Mouse (Mus musculus) neural tube, embryonic 11.5 days (tissue): Measurements from ENCODE around the gene Angptl8. TPM values are rescaled to one million over a fixed set of nuclear protein-coding genes. Genes with fewer than 3 reads are reported as not detected.

Experiments used
- ATAC-seq: fragments of 200-750 bp; cut with Nextera tagmentation; 2 replicates; pipeline ENCODE4 v1.8.0; 2017; ENCODE audit warnings: moderate number of reproducible peaks, mild to moderate bottlenecking, moderate TSS enrichment, moderate library complexity; ENCODE audit not compliant: insufficient read depth, low FRiP score, low TSS enrichment
- DNase-seq: peaks from one replicate; pipeline ENCODE4 v3.0.0-alpha.2; 2015; ENCODE audit warnings: low spot score
- H3K27ac ChIP-seq: fragments of 300-500 bp; sonication (generic); 2 replicates; pipeline ENCODE4 v1.5.1; 2014; ENCODE audit warnings: low read depth, mild to moderate bottlenecking, low read length
- H3K27me3 ChIP-seq: fragments of 300-500 bp; sonication (generic); 2 replicates; pipeline ENCODE4 v1.6.1; 2014; ENCODE audit warnings: mild to moderate bottlenecking, low read length, mixed read lengths; ENCODE audit not compliant: control insufficient read depth, insufficient read depth
- H3K36me3 ChIP-seq: fragments of 300-500 bp; sonication (generic); 2 replicates; pipeline ENCODE4 v1.6.1; 2014; ENCODE audit warnings: mild to moderate bottlenecking, low read length, moderate library complexity, mixed read lengths; ENCODE audit not compliant: control insufficient read depth, insufficient read depth
- H3K4me1 ChIP-seq: fragments of 300-500 bp; sonication (generic); 2 replicates; pipeline ENCODE4 v1.6.1; 2014; ENCODE audit warnings: low read length, mixed read lengths; ENCODE audit not compliant: control insufficient read depth, insufficient read depth
- H3K4me2 ChIP-seq: fragments of 300-500 bp; sonication (generic); 2 replicates; pipeline ENCODE4 v1.6.1; 2014; ENCODE audit warnings: low read depth, mild to moderate bottlenecking, moderate library complexity
- H3K4me3 ChIP-seq: fragments of 300-500 bp; sonication (generic); 2 replicates; pipeline ENCODE4 v1.5.1; 2014; ENCODE audit warnings: low read depth, low read length
- H3K9ac ChIP-seq: fragments of 300-500 bp; sonication (generic); 2 replicates; pipeline ENCODE4 v1.6.1; 2014; ENCODE audit warnings: mild to moderate bottlenecking, low read length
- H3K9me3 ChIP-seq: fragments of 300-500 bp; sonication (generic); 2 replicates; pipeline ENCODE4 v1.6.1; 2016; ENCODE audit warnings: low read length; ENCODE audit not compliant: control insufficient read depth
- WGBS: fragments of 180-500 bp; shearing (Covaris S2); extraction: QIAGEN DNeasy Blood & Tissue Kit; methylation state at CpG from one replicate; pipeline ENCODE4 v1.1.7; 2014; 5-methylcytosine and 5-hydroxymethylcytosine counted together
- polyA plus RNA-seq: library from polyadenylated mRNA; unstranded; fragments of >200 nt; fragmentation: Nextera tagmentation; extraction: Ambion mirVana; gene quantifications from 2 replicates; pipeline ENCODE4 v1.2.1, GENCODE M21; 2014

Angptl8 gene
- polyA plus RNA-seq, 1 experiment from 2014 or later: not detected

DNA sequence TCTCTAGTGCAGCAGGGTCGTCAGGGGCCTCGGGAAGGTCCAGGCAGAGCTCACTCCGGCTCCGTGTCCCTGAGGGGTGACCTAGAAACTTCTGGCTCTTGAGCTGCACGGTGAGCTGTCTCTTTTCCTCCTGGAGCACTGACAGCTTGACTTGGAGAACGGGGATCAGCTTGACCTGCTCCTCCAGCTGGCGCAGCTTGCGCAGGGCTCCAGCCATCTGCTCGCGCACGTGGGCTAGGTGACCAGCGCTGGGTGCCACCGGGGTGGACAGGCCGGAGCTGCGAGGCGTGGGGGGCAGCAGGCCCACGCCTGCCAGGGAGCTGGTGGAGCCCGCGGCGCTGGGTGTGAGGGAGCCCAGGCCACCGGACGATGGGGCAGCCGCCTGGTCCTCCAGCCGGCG, 40.4 kb upstream of the Angptl8 start:
- H3K27ac ChIP-seq: no peak overlapping the region
- no peak for DNase-seq
- no peak for ATAC-seq
- peaks cover 7% of the 10 kb centered on the region; the same call in 1 of the 2 replicates for H3K36me3 ChIP-seq
- no peak overlapping the region for H3K9ac ChIP-seq
- no peak overlapping the region for H3K4me3 ChIP-seq
- H3K9me3 ChIP-seq: no peaks in the 10 kb centered on the region
- H3K4me2 ChIP-seq: no peak overlapping the region
- 89% methylated on average over 21 of the region's 25 CpGs for WGBS
- no peaks in the 10 kb centered on the region for H3K27me3 ChIP-seq
- H3K4me1 ChIP-seq: peaks cover 6% of the 10 kb centered on the region; the same call in 1 of the 2 replicates

DNA sequence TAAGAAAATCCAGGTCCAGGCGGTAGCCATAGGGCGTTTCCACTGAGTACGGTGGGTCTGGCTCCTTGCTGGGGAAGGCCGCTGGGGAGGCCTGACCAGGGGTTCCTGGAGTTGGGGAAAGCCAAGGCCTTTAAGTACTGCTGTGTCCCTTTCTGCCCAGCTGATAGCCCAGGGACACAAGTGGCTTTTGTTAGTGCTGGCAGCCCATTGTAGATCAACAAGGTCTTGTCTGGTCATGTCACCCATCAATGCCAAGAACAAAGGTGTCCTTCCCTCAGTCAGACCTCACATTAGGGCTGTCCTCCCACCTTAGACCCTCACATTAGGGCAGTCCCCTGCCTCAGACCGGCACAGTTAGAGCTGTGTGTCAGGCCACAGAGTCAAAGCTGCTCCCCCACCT, 39.7 kb upstream of the Angptl8 start:
- Histone ChIP-seq H3K9me3 (no peaks in the 10 kb centered on the region), H3K4me1 (peaks cover 6% of the 10 kb centered on the region; the same call in 1 of the 2 replicates), H3K9ac (no peak overlapping the region), H3K36me3 (peaks cover 7% of the 10 kb centered on the region; the same call in 1 of the 2 replicates), H3K27me3 (no peaks in the 10 kb centered on the region), H3K4me3 (no peak overlapping the region), H3K4me2 (no peak overlapping the region), H3K27ac (no peak overlapping the region)
- WGBS: 81% methylated on average over 5 of the region's 5 CpGs
- ATAC-seq: no peak
- DNase-seq: no peak

- WGBS: 76% methylated on average over 3 of the region's 3 CpGs
- H3K9me3 ChIP-seq: no peaks in the 10 kb centered on the region
- ATAC-seq: no peak
- no peak overlapping the region for H3K4me3 ChIP-seq
- H3K27ac ChIP-seq: no peak overlapping the region
- H3K27me3 ChIP-seq: no peaks in the 10 kb centered on the region
- H3K4me1 ChIP-seq: peaks cover 6% of the 10 kb centered on the region; the same call in 1 of the 2 replicates
- no peak overlapping the region for H3K9ac ChIP-seq
- DNase-seq: no peak
- H3K36me3 ChIP-seq: peaks cover 7% of the 10 kb centered on the region; the same call in 1 of the 2 replicates
- H3K4me2 ChIP-seq: 0 out of 2 replicates have a peak overlapping the region, but pooled peaks have one; percentile 20
Observed at GRCm38 (mm10) chr9:21796259-21796658, 39.1 kb upstream of the Angptl8 start.

- H3K9me3 ChIP-seq: no peaks in the 10 kb centered on the region
- H3K27ac ChIP-seq: no peak overlapping the region
- H3K4me1 ChIP-seq: peaks cover 6% of the 10 kb centered on the region; the same call in 1 of the 2 replicates
- 76% methylated on average over 3 of the region's 3 CpGs for WGBS
- DNase-seq: no peak
- H3K4me2 ChIP-seq: no peak overlapping the region
- peaks cover 7% of the 10 kb centered on the region for H3K36me3 ChIP-seq
- no peak overlapping the region for H3K9ac ChIP-seq
- ATAC-seq: no peak
- no peaks in the 10 kb centered on the region for H3K27me3 ChIP-seq
- peak overlapping the region; percentile 68; the same call in 1 of the 2 replicates for H3K4me3 ChIP-seq
Observed at GRCm38 (mm10) chr9:21796919-21797318, 38.4 kb upstream of the Angptl8 start.

DNA sequence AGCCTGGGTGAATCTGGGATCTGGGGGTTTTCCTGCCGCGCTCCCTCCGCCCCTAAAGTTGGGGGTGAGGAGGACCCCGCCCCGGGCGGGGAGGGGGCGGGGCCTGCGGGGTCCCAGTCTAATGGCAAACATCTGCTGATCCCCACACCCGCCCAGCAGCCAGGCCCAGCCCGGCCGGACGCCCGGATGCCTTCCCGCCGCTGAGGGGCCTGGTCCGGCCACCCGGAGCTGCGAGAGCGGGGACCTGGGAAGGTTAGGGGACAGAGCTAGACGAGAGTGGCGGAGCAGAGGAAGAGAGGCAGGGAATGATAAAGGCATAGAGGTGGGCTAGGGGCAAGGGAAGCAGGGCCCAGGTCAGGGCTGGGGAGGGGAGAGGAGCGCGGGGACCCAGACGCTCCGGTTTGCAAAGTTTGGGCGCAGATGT, 37.4 kb upstream of the Angptl8 start:
- no peaks in the 10 kb centered on the region for H3K27me3 ChIP-seq
- peaks cover 7% of the 10 kb centered on the region for H3K36me3 ChIP-seq
- peak overlapping the region; percentile 90 for H3K4me2 ChIP-seq
- peak overlapping the region; percentile 68 for H3K4me3 ChIP-seq
- 0% methylated on average over 22 of the region's 26 CpGs for WGBS
- peak; percentile 63 for ATAC-seq
- H3K27ac ChIP-seq: peak overlapping the region; percentile 39; the same call in 1 of the 2 replicates
- peak; percentile 74 for DNase-seq
- H3K4me1 ChIP-seq: peaks cover 6% of the 10 kb centered on the region; the same call in 1 of the 2 replicates
- peak overlapping the region; percentile 66 for H3K9ac ChIP-seq
- H3K9me3 ChIP-seq: no peaks in the 10 kb centered on the region

DNA sequence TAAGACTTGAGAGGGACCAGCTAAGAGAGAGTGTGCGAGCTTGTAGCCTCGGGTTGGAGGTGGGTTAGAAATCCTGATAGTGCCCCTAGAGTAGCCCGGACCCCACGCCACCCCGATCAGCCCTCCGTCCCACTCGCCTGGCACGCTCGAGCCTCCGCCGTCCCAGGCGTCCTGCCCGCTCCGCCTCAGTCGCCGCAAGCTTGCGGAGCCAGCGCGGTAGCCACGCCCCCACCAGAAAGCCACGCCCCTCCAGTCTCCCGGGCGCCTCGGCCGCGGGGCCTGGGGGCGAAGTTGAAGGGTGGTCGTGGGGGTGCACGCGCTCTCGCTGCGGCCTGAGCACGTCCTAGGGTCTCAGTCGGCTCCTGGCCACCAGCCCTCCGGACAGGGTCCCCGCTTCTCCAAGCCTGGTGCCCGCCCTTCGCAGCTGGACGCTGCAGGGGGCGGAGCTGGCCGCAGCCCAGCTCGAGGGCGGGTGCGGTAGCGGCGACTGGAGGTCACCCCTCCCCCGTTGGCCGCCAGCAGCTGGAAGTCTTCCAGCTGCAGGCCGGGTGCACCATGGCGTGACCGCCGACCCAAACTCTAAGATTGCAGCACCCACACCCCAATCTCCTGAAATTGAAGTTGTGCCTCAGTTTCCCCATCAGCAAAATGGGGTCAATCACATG, 36.8 kb upstream of the Angptl8 start, which contains the start of gene Kank2:
TSS of gene Kank2 (minus strand) at position 400 of the 665 bp plus-strand sequence.
- peak within 1 kb of the TSS; percentile 66 for H3K9ac ChIP-seq
- peak within 1 kb of the TSS; percentile 90 for H3K4me2 ChIP-seq
- H3K9me3 ChIP-seq: no peaks in the 10 kb centered on the region
- WGBS: under 1% methylated on average over 52 of the region's 52 CpGs
- H3K4me3 ChIP-seq: peak within 1 kb of the TSS; percentile 68
- peak within 1 kb of the TSS; percentile 39; the same call in 1 of the 2 replicates for H3K27ac ChIP-seq
- H3K27me3 ChIP-seq: no peaks in the 10 kb centered on the region
- peak; percentile 89 for DNase-seq
- H3K36me3 ChIP-seq: peaks cover 7% of the 10 kb centered on the region
- H3K4me1 ChIP-seq: peaks cover 6% of the 10 kb centered on the region; the same call in 1 of the 2 replicates
- peak; percentile 82 for ATAC-seq

DNA sequence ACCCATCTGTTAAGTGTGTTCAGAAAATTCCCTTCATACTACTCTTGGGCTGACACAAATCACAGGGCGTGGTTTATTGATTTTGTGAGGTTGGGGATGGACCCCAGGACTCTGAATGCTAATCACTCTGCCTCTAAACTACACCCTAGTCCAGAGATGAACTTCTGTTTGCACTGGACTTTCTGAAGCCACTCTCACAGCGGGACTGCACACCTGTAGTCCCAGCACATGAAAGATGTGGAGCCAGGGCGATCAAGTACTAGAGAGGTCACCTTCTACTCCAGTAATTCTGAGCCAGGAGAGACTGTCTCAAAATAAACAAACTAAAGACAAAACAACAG, 36.3 kb upstream of the Angptl8 start:
- DNase-seq (no peak), ATAC-seq (no peak)
- H3K4me3 ChIP-seq: peak overlapping the region; percentile 68
- peaks cover 7% of the 10 kb centered on the region for H3K36me3 ChIP-seq
- 61% methylated on average over 3 of the region's 3 CpGs for WGBS
- no peak overlapping the region for H3K27ac ChIP-seq
- H3K27me3 ChIP-seq: no peaks in the 10 kb centered on the region
- peaks cover 6% of the 10 kb centered on the region; the same call in 1 of the 2 replicates for H3K4me1 ChIP-seq
- H3K9ac ChIP-seq: no peak overlapping the region; the same call in 1 of the 2 replicates
- no peaks in the 10 kb centered on the region for H3K9me3 ChIP-seq
- H3K4me2 ChIP-seq: peak overlapping the region; percentile 90

GRCm38 (mm10) chr9:21801121-21801520, 34.2 kb upstream of the Angptl8 start:
- H3K36me3 ChIP-seq: no peaks in the 10 kb centered on the region; the same call in 1 of the 2 replicates
- H3K4me2 ChIP-seq: no peak overlapping the region
- H3K9me3 ChIP-seq: no peaks in the 10 kb centered on the region
- DNase-seq: no peak
- H3K4me1 ChIP-seq: peaks cover 5% of the 10 kb centered on the region; the same call in 1 of the 2 replicates
- WGBS: 74% methylated on average over 7 of the region's 7 CpGs
- H3K9ac ChIP-seq: no peak overlapping the region
- ATAC-seq: no peak
- H3K27me3 ChIP-seq: no peaks in the 10 kb centered on the region
- no peak overlapping the region for H3K4me3 ChIP-seq
- H3K27ac ChIP-seq: no peak overlapping the region

- no peak for ATAC-seq
- WGBS: 91% methylated on average over 7 of the region's 7 CpGs
Observed at GRCm38 (mm10) chr9:21801591-21801990, 33.7 kb upstream of the Angptl8 start.

More at GRCm38 (mm10) chr9:21801591-21801990, 33.7 kb upstream of the Angptl8 start:
- Histone ChIP-seq H3K9ac (no peak overlapping the region), H3K9me3 (no peaks in the 10 kb centered on the region), H3K4me1 (peaks cover 3% of the 10 kb centered on the region; the same call in 1 of the 2 replicates), H3K27ac (no peak overlapping the region), H3K27me3 (no peaks in the 10 kb centered on the region), H3K4me3 (no peak overlapping the region), H3K4me2 (no peak overlapping the region), H3K36me3 (no peaks in the 10 kb centered on the region; the same call in 1 of the 2 replicates)
- DNase-seq: no peak
